Mouse (Mus musculus) CH12.LX (cell line): Measurements from ENCODE around the gene Vax1. TPM values are rescaled to one million over a fixed set of nuclear protein-coding genes. Genes with fewer than 3 reads are reported as not detected.

Experiments used
- DNase-seq: peaks from one replicate; pipeline ENCODE4 v3.0.0-alpha.2; 2013; ENCODE audit errors: extremely low read depth
- H3K27ac ChIP-seq: 2 replicates; pipeline ENCODE4 v1.5.1; 2012; ENCODE audit warnings: low read depth, mild to moderate bottlenecking, control low read depth, moderate library complexity; ENCODE audit not compliant: insufficient read depth
- H3K27me3 ChIP-seq: replicated peaks from 2 replicates; pipeline ENCODE3; 2012; ENCODE audit warnings: inconsistent platforms
- H3K36me3 ChIP-seq, 2 experiments: replicated peaks in 1 of 2; 2 replicates each; pipeline versions ENCODE3 to v1.6.1; 2012; ENCODE audit warnings: inconsistent platforms in 1 of 2, low read length in 1 of 2, mild to moderate bottlenecking in 1 of 2, mixed read lengths in 1 of 2, moderate library complexity in 1 of 2; ENCODE audit not compliant: control insufficient read depth in 1 of 2, insufficient read depth in 1 of 2
- H3K4me1 ChIP-seq, 2 experiments: 2 replicates each; pipeline ENCODE4 v1.6.1; 2012; ENCODE audit warnings: inconsistent platforms in 1 of 2, moderate library complexity in 1 of 2; ENCODE audit not compliant: insufficient read depth in 2 of 2, control insufficient read depth in 1 of 2
- H3K4me2 ChIP-seq: 2 replicates; pipeline ENCODE4 v1.6.1; 2012; ENCODE audit warnings: low read depth, mild to moderate bottlenecking, control low read depth; ENCODE audit not compliant: poor library complexity, insufficient read depth, severe bottlenecking
- H3K4me3 ChIP-seq, 3 experiments: fragments of 150-350 bp in 1 of 3; sonication (generic) in 1 of 3; replicated peaks in 1 of 3; 2 replicates each; pipeline versions ENCODE3 to v1.5.1; 2011 to 2012; ENCODE audit warnings: low read depth in 2 of 3, low read length in 2 of 3, mild to moderate bottlenecking in 2 of 3, moderate library complexity in 2 of 3, control low read depth in 1 of 3, improper control_type of control experiment in 1 of 3, inconsistent platforms in 1 of 3, mixed read lengths in 1 of 3; ENCODE audit not compliant: poor library complexity in 1 of 3
- H3K79me2 ChIP-seq: replicated peaks from 2 replicates; pipeline ENCODE4 v1.6.1; 2012; ENCODE audit warnings: mild to moderate bottlenecking, moderate library complexity; ENCODE audit not compliant: control insufficient read depth, poor library complexity, insufficient read depth, severe bottlenecking; ENCODE audit errors: extremely low read depth
- H3K9ac ChIP-seq: 2 replicates; pipeline ENCODE4 v1.6.1; 2012; ENCODE audit warnings: low read depth, mild to moderate bottlenecking, control low read depth, moderate library complexity; ENCODE audit not compliant: insufficient read depth
- H3K9me3 ChIP-seq: replicated peaks from 2 replicates; pipeline ENCODE3; 2012; ENCODE audit warnings: low read length, inconsistent platforms, mixed read lengths
- BHLHE40 ChIP-seq: IDR thresholded peaks from 2 replicates; pipeline ENCODE4 v1.6.1; 2011; ENCODE audit warnings: mild to moderate bottlenecking, low read depth, low read length, improper control_type of control experiment
- CHD1 ChIP-seq: IDR thresholded peaks from 2 replicates; pipeline ENCODE4 v1.6.1; 2012; ENCODE audit warnings: low read depth, low read length, improper control_type of control experiment, inconsistent platforms
- CHD2 ChIP-seq: IDR thresholded peaks from 2 replicates; pipeline ENCODE4 v1.6.1; 2011; ENCODE audit warnings: low read length, improper control_type of control experiment
- CTCF ChIP-seq, 2 experiments: IDR thresholded peaks in 1 of 2; conservative IDR thresholded peaks in 1 of 2; 2 replicates each; pipeline ENCODE4 v1.5.1; 2011 to 2012; ENCODE audit warnings: low read depth in 2 of 2, low read length in 2 of 2, improper control_type of control experiment in 1 of 2, inconsistent platforms in 1 of 2, mild to moderate bottlenecking in 1 of 2, moderate library complexity in 1 of 2
- ELF1 ChIP-seq: IDR thresholded peaks from 2 replicates; pipeline ENCODE4 v1.6.1; 2014; ENCODE audit warnings: low read depth, mild to moderate bottlenecking, inconsistent platforms, low read length, improper control_type of control experiment
- IRF4 ChIP-seq: IDR thresholded peaks from 2 replicates; pipeline ENCODE4 v1.6.1; 2014; ENCODE audit warnings: low read depth, mild to moderate bottlenecking, inconsistent platforms, low read length, improper control_type of control experiment
- MAFK ChIP-seq: IDR thresholded peaks from 2 replicates; pipeline ENCODE4 v1.6.1; 2011; ENCODE audit warnings: low read length, improper control_type of control experiment; ENCODE audit not compliant: insufficient replicate concordance
- MAX ChIP-seq: IDR thresholded peaks from 2 replicates; pipeline ENCODE4 v1.6.1; 2011; ENCODE audit warnings: low read length, improper control_type of control experiment
- MYC ChIP-seq: IDR thresholded peaks from 2 replicates; pipeline ENCODE4 v1.6.1; 2011; ENCODE audit warnings: low read depth, mild to moderate bottlenecking, improper control_type of control experiment, low read length
- NELFE ChIP-seq: IDR thresholded peaks from 2 replicates; pipeline ENCODE4 v1.6.1; 2011; ENCODE audit warnings: low read depth, low read length, improper control_type of control experiment
- PAX5 ChIP-seq: IDR thresholded peaks from 2 replicates; pipeline ENCODE4 v1.6.1; 2012; ENCODE audit warnings: low read length, inconsistent platforms, mixed read lengths
- POLR2A ChIP-seq: IDR thresholded peaks from 2 replicates; pipeline ENCODE4 v1.6.1; 2011; ENCODE audit warnings: low read depth, mild to moderate bottlenecking, improper control_type of control experiment, low read length
- POLR2AphosphoS2 ChIP-seq: IDR thresholded peaks from 2 replicates; pipeline ENCODE4 v1.6.1; 2011; ENCODE audit warnings: low read depth, low read length, improper control_type of control experiment
- RAD21 ChIP-seq: IDR thresholded peaks from 2 replicates; pipeline ENCODE4 v1.6.1; 2011; ENCODE audit warnings: low read depth, mild to moderate bottlenecking, low read length, improper control_type of control experiment, moderate library complexity
- SIN3A ChIP-seq: IDR thresholded peaks from 2 replicates; pipeline ENCODE4 v1.6.1; 2012; ENCODE audit warnings: low read length, improper control_type of control experiment, inconsistent platforms
- SMC3 ChIP-seq: IDR thresholded peaks from 2 replicates; pipeline ENCODE4 v1.6.1; 2011; ENCODE audit warnings: low read depth, low read length, improper control_type of control experiment
- UBTF ChIP-seq: IDR thresholded peaks from 2 replicates; pipeline ENCODE4 v1.6.1; 2012; ENCODE audit warnings: low read depth, mild to moderate bottlenecking, inconsistent platforms, low read length, improper control_type of control experiment, moderate library complexity
- ZC3H11A ChIP-seq: IDR thresholded peaks from 2 replicates; pipeline ENCODE4 v1.6.1; 2012; ENCODE audit warnings: low read depth, mild to moderate bottlenecking, inconsistent platforms, low read length, improper control_type of control experiment
- ZNF384 ChIP-seq: IDR thresholded peaks from 2 replicates; pipeline ENCODE4 v1.6.1; 2012; ENCODE audit warnings: low read depth, low read length, improper control_type of control experiment, inconsistent platforms
- dilution Hi-C: fragments of 300-500 bp; cut with MboI; formaldehyde crosslinking; loops from 2 replicates; pipeline ENCODE4 v1.14.3; 2020; ENCODE audit warnings: low sequenced_read_pairs; ENCODE audit not compliant: extremely low pct_unique_long_range_greater_than_20kb, extremely low pct_ligation_motif_present
- in situ Hi-C: fragments of 300-500 bp; cut with MboI; formaldehyde crosslinking; loops from 3 replicates; pipeline ENCODE4 v1.14.3; 2019; ENCODE audit warnings: low sequenced_read_pairs, low pct_ligation_motif_present, low pct_unique_long_range_greater_than_20kb, mixed read lengths
- polyA plus RNA-seq: library from polyadenylated mRNA; unstranded; fragments of >175 nt; gene quantifications from 2 replicates; pipeline ENCODE4 v1.2.1, GENCODE M21; 2012; ENCODE audit warnings: low read depth; ENCODE audit not compliant: insufficient read length
- total RNA-seq, 2 experiments: library from RNA; depleted of rRNA; stranded (reverse); fragments of 300-350 nt in 1 of 2; fragments of >200 nt in 1 of 2; gene quantifications; 2 replicates each; pipeline ENCODE4 v1.2.3; 2012 to 2014

Vax1 gene
- total and polyA plus RNA-seq, 3 experiments = not detected

GRCm38 (mm10) chr19:59208475-59208874, 38.6 kb upstream of the Vax1 start:
- Histone ChIP-seq H3K79me2 (no peaks in the 10 kb centered on the region), H3K4me2 (no peak overlapping the region), H3K9ac (no peak overlapping the region), H3K27me3 (no peaks in the 10 kb centered on the region), H3K4me3 (no peak overlapping the region), H3K36me3 (no peaks in the 10 kb centered on the region), H3K27ac (no peak overlapping the region), H3K4me1 (peaks cover 0 to 12% of the 10 kb centered on the region in 2 experiments; a peak in 1 of 4 replicates), H3K9me3 (no peaks in the 10 kb centered on the region)
- in situ Hi-C loops (loop anchor here (5.0 kb wide), 1 partner anchor 296 kb away; no protein-coding TSS in a partner anchor), dilution Hi-C loops (no loop called here)
- TF ChIP-seq CHD1 = no peak
- TF ChIP-seq ZC3H11A = peak; percentile 26
- no peak for TF ChIP-seq MAFK
- TF ChIP-seq SIN3A = no peak
- peak; percentile 86 for TF ChIP-seq SMC3
- peak; percentile 86 to 94 for TF ChIP-seq CTCF (conservative IDR thresholded peaks at IDR 0.05 in 1 of 2, IDR thresholded peaks at IDR 0.05 in 1 of 2; ENCODE audit: low read depth in 2 of 2, low read length in 2 of 2)
- no peak for TF ChIP-seq POLR2AphosphoS2
- TF ChIP-seq RAD21 = peak; percentile 93
- no peak for TF ChIP-seq ELF1
- TF ChIP-seq IRF4 = no peak
- TF ChIP-seq UBTF = no peak
- peak; percentile 82 for DNase-seq

GRCm38 (mm10) chr19:59198161-59198560, 28.3 kb upstream of the Vax1 start:
- H3K79me2 ChIP-seq = no peaks in the 10 kb centered on the region
- H3K9me3 ChIP-seq = peaks cover 7% of the 10 kb centered on the region
- TF ChIP-seq RAD21 (peak; percentile 85), CHD2 (no peak), SMC3 (peak; percentile 88), ZNF384 (no peak), CTCF (conservative IDR thresholded peaks at IDR 0.05 in 1 of 2, IDR thresholded peaks at IDR 0.05 in 1 of 2; ENCODE audit: low read depth in 2 of 2, low read length in 2 of 2) (peak; percentile 82 to 89), CHD1 (no peak), POLR2A (no peak), MAFK (no peak), ZC3H11A (peak; percentile 34; the same call in 1 of the 2 replicates), IRF4 (no peak), PAX5 (no peak), UBTF (no peak), MAX (peak; percentile 88), NELFE (0 out of 2 replicates have a peak, but pooled peaks have one; percentile 19), MYC (peak; percentile 85), BHLHE40 (peak; percentile 98)
- H3K9ac ChIP-seq = no peak overlapping the region
- in situ Hi-C loops = no loop called here
- H3K36me3 ChIP-seq = no peaks in the 10 kb centered on the region
- no peaks in the 10 kb centered on the region for H3K4me1 ChIP-seq
- peak; percentile 65 for DNase-seq
- no peak overlapping the region for H3K27ac ChIP-seq
- no peak overlapping the region for H3K4me3 ChIP-seq
- dilution Hi-C loops = no loop called here
- no peaks in the 10 kb centered on the region for H3K27me3 ChIP-seq
- H3K4me2 ChIP-seq = no peak overlapping the region
